Mouse (Mus musculus) ES-Bruce4 (cell line): Measurements from ENCODE around the gene Hspa2. TPM values are rescaled to one million over a fixed set of nuclear protein-coding genes. Genes with fewer than 3 reads are reported as not detected.

Experiments
- H3K27ac ChIP-seq: 2 replicates; pipeline ENCODE4 v1.5.1; 2012; ENCODE audit warnings: low read length, inconsistent platforms; ENCODE audit not compliant: insufficient read depth
- H3K27me3 ChIP-seq: 2 replicates; pipeline ENCODE4 v1.6.1; 2012; ENCODE audit warnings: mild to moderate bottlenecking, low read length, inconsistent platforms; ENCODE audit not compliant: control insufficient read depth, poor library complexity, insufficient read depth, severe bottlenecking
- H3K36me3 ChIP-seq: 2 replicates; pipeline ENCODE4 v1.6.1; 2012; ENCODE audit warnings: inconsistent platforms, mild to moderate bottlenecking, low read length, moderate library complexity; ENCODE audit not compliant: control insufficient read depth, poor library complexity, insufficient read depth, severe bottlenecking
- H3K4me1 ChIP-seq: one replicate; pipeline ENCODE4 v1.8.1; 2011; ENCODE audit warnings: low read length; ENCODE audit not compliant: control insufficient read depth, insufficient read depth
- H3K4me3 ChIP-seq: 2 replicates; pipeline ENCODE4 v1.5.1; 2011; ENCODE audit warnings: low read depth, mild to moderate bottlenecking, low read length
- H3K9ac ChIP-seq: 2 replicates; pipeline ENCODE4 v1.6.1; 2012; ENCODE audit warnings: low read depth, mild to moderate bottlenecking, inconsistent platforms; ENCODE audit not compliant: poor library complexity, severe bottlenecking
- H3K9me3 ChIP-seq: replicated peaks from 2 replicates; pipeline ENCODE4 v1.6.1; 2012; ENCODE audit warnings: mild to moderate bottlenecking, low read length, inconsistent platforms; ENCODE audit not compliant: control insufficient read depth, poor library complexity, insufficient read depth, severe bottlenecking
- CTCF ChIP-seq: IDR thresholded peaks from one replicate; pipeline ENCODE4 v1.8.1; 2011; ENCODE audit warnings: low read depth, low read length
- EP300 ChIP-seq: IDR thresholded peaks from 2 replicates; pipeline ENCODE4 v1.6.1; 2011; ENCODE audit warnings: low read depth, low read length; ENCODE audit not compliant: insufficient read depth
- POLR2A ChIP-seq: IDR thresholded peaks from one replicate; pipeline ENCODE4 v1.8.1; 2011; ENCODE audit warnings: low read length; ENCODE audit not compliant: insufficient read depth
- polyA plus RNA-seq: library from polyadenylated mRNA; stranded (reverse); fragments of >200 nt; gene quantifications from 2 replicates; pipeline ENCODE4 v1.2.4, GENCODE M21; 2011; ENCODE audit warnings: low read depth; ENCODE audit not compliant: missing spikeins, insufficient read depth, insufficient read length

Hspa2 gene
- polyA plus RNA-seq, 1 experiment: 8.7 TPM

GRCm38 (mm10) chr12:76404836-76405182 lies 833 bp downstream of the Hspa2 start:
- Histone ChIP-seq H3K4me3 (peak overlapping the region; percentile 86), H3K36me3 (no peaks in the 10 kb centered on the region), H3K4me1 (no peaks in the 10 kb centered on the region), H3K27me3 (no peaks in the 10 kb centered on the region), H3K9ac (peak overlapping the region; percentile 47; the same call in 1 of the 2 replicates), H3K27ac (no peak overlapping the region), H3K9me3 (no peaks in the 10 kb centered on the region)
- TF ChIP-seq EP300 (no peak), POLR2A (no peak), CTCF (no peak)

GRCm38 (mm10) chr12:76405183-76405970 lies 1.4 kb downstream of the Hspa2 start:
- Histone ChIP-seq H3K4me3 (peak overlapping the region; percentile 86), H3K9ac (no peak overlapping the region), H3K9me3 (no peaks in the 10 kb centered on the region), H3K27ac (no peak overlapping the region), H3K4me1 (no peaks in the 10 kb centered on the region), H3K36me3 (no peaks in the 10 kb centered on the region), H3K27me3 (no peaks in the 10 kb centered on the region)
- TF ChIP-seq CTCF (no peak), POLR2A (no peak), EP300 (no peak)

GRCm38 (mm10) chr12:76405971-76406370 lies 2.0 kb downstream of the Hspa2 start:
- H3K27me3 ChIP-seq: no peaks in the 10 kb centered on the region
- H3K27ac ChIP-seq: no peak overlapping the region
- no peaks in the 10 kb centered on the region for H3K9me3 ChIP-seq
- H3K4me1 ChIP-seq: no peaks in the 10 kb centered on the region
- no peaks in the 10 kb centered on the region for H3K36me3 ChIP-seq
- peak overlapping the region; percentile 86 for H3K4me3 ChIP-seq
- H3K9ac ChIP-seq: no peak overlapping the region
- TF ChIP-seq CTCF (no peak), EP300 (no peak), POLR2A (no peak)

- Histone ChIP-seq H3K4me1 (no peaks in the 10 kb centered on the region), H3K27me3 (no peaks in the 10 kb centered on the region), H3K27ac (no peak overlapping the region), H3K36me3 (no peaks in the 10 kb centered on the region), H3K9ac (no peak overlapping the region), H3K4me3 (no peak overlapping the region), H3K9me3 (no peaks in the 10 kb centered on the region)
- TF ChIP-seq CTCF (no peak), EP300 (no peak), POLR2A (no peak)
These were observed 3.2 kb downstream of the Hspa2 start for GRCm38 (mm10) chr12:76407184-76407583.

GRCm38 (mm10) chr12:76409166-76409565 lies 5.2 kb downstream of the Hspa2 start:
- H3K27me3 ChIP-seq: no peaks in the 10 kb centered on the region
- H3K27ac ChIP-seq: no peak overlapping the region
- TF ChIP-seq POLR2A (no peak), CTCF (no peak), EP300 (no peak)
- no peaks in the 10 kb centered on the region for H3K9me3 ChIP-seq
- H3K9ac ChIP-seq: no peak overlapping the region
- no peaks in the 10 kb centered on the region for H3K36me3 ChIP-seq
- H3K4me3 ChIP-seq: no peak overlapping the region
- no peaks in the 10 kb centered on the region for H3K4me1 ChIP-seq

- Histone ChIP-seq H3K36me3 (no peaks in the 10 kb centered on the region), H3K9me3 (peaks cover 6% of the 10 kb centered on the region), H3K4me3 (no peak overlapping the region), H3K27me3 (peaks cover 1% of the 10 kb centered on the region; the same call in 1 of the 2 replicates), H3K9ac (no peak overlapping the region), H3K4me1 (no peaks in the 10 kb centered on the region), H3K27ac (no peak overlapping the region)
- TF ChIP-seq CTCF: no peak
- no peak for TF ChIP-seq POLR2A
- TF ChIP-seq EP300: no peak
These were observed 11.5 kb downstream of the Hspa2 start for GRCm38 (mm10) chr12:76415383-76416010.
